Mouse (Mus musculus): ENCODE measurements at regions not wholly inside any gene's neighbourhood (a gene's known extent, or its start where the extent isn't known, plus 50 kb on each side); places are given as distances from the start of the nearest gene placed in this dataset.

- no peak for DNase-seq
Observed at GRCm38 (mm10) chr4:82234443-82234842, 471.1 kb downstream of the Nfib start.

DNA sequence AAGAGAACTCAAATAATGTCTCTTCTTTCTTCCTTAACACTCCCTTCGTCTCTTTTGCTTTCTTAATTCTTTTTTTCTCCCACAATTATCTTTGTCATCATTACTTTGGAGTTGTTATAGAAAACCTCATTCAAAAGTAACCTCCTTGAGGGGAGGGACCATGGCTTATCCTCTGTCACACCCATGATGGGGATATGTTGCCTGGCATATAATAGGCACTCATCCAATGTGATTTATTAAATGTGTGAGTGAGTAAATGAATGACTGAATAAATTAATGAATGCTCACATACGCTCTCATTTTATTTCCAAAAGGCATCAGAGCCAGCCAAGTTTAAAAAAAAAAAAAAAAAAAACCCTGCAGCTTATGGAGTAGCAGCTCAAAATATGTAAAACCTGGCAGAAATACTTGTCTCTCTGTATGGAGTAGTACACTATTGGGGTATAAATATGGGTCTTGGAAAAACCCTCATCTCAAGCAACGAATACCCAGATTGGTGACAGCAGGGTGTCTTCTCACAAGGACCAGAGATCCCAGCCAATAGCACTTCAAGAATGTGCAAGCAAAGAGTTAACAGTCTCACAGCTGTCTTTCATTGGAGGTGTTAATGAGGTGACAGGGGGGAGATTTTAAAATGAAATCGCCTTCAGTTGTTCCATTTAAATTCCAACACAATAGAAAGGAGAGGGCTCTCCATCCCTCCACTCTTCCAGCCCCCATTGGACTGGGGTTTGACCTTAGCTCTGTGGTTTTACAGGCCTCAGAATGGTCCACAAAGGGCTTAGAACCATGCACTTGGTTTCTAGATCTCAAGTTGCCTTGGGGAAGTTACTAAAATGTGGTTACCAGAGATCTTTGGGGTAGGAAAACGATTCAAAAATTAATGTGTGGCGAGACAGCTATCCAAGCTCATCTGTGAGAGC, 479.1 kb downstream of the Nfib start:
- DNase-seq: no peak

- no peak for DNase-seq
Observed at GRCm38 (mm10) chr4:82220724-82221123, 484.8 kb downstream of the Nfib start.

- DNase-seq: no peak
Observed at GRCm38 (mm10) chr4:82220120-82220714, 485.3 kb downstream of the Nfib start.

- DNase-seq: no peak
Observed at GRCm38 (mm10) chr4:82218616-82219015, 486.9 kb downstream of the Nfib start.

DNA sequence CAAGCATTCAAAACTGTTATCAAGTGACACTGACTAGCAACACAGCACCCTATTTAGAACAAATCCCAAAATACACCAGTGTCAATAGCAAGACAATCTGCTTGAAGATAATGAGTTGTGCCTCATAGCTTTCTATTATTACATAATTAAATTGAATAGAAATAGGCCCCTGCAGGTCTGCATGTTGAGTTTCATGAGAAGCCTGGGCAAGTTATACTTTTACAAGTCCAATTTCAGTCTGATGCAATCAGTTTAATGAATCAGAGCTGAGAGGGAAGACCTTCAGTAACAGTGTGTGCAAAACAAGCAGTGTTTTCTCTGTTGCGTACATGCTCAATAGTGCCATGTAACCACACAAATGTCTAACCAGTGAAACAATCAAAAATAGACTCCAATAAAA, 498.5 kb downstream of the Nfib start:
- no peak for DNase-seq

DNA sequence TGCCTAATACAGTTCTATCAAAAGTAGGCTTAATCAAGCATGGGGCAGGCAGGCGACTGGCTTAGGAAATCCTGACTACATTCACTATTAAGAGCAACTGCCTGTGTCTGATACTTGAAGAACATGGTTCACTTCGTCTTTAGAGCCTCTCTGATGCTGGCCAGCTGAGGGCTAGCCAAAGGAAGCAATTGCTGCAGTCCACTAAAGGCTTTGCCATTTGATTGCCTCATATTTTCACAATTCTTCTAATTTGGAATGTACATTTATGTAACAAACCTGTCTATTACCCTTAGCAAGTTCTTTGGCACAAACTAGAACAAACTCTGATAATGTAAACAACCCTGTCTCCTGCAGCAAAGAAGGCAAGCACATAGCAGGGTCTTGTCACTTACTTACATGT, 505.2 kb downstream of the Nfib start:
- DNase-seq: no peak

GRCm38 (mm10) chr4:82199118-82199517, 506.4 kb downstream of the Nfib start:
- DNase-seq: no peak

GRCm38 (mm10) chr4:82197611-82198010, 507.9 kb downstream of the Nfib start:
- no peak for DNase-seq

DNA sequence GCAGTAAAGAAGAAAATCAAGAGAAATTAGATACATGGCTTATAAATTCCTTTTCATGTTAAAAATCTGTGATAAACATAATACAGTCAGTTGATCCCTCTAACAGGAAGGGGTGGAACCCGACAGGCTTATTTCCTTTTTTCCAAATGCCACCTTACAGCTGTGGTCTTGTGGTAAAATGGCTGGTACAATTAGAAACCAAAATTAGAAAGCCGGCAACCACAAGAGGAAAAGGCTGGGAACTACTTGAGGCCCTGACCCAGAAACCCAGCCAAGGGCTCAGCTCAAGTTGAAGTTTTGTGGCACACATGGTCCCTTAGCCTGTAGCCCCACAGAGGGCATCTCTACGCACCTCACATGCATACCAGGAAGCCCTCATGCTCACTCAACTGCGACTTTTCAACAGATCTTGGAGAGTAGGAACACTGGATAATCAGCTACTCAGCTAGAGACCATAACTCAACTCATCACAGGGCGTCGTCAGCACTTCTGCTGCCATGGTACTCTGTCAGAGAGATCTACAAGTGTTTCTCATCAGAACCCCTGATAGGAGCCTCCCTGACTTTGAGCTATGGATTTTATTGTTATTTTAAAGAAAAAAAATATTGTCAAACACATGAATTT, 509.4 kb downstream of the Nfib start:
- no peak for DNase-seq

- DNase-seq: no peak
Observed at GRCm38 (mm10) chr4:82193905-82194304, 511.6 kb downstream of the Nfib start.

DNA sequence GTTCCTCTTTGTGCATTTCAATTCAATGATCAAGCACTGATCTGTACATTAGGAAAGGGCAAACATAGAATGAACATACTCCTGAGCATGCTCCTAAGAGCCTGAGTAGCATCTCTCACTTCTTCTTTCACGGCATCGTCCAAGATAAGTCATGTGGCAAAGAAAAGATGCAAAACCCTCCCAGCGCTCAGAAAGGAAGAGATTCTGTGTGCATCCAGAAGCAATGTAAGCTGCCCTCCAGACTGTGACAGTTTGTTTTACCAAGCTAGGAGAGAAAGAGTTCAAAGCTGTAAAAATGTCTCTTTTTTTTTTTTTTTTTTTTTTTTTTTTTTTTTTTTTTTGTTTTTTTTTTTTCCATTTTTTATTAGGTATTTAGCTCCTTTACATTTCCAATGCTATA, 518.7 kb downstream of the Nfib start:
- no peak for DNase-seq

- no peak for DNase-seq
Observed at GRCm38 (mm10) chr4:82183974-82184373, 521.6 kb downstream of the Nfib start.

- no peak for DNase-seq
Observed at GRCm38 (mm10) chr4:82178112-82178511, 527.4 kb downstream of the Nfib start.

GRCm38 (mm10) chr4:82176723-82177122, 528.8 kb downstream of the Nfib start:
- no peak for DNase-seq

- no peak for DNase-seq
Observed at GRCm38 (mm10) chr4:82173461-82174085, 532.0 kb downstream of the Nfib start.

DNA sequence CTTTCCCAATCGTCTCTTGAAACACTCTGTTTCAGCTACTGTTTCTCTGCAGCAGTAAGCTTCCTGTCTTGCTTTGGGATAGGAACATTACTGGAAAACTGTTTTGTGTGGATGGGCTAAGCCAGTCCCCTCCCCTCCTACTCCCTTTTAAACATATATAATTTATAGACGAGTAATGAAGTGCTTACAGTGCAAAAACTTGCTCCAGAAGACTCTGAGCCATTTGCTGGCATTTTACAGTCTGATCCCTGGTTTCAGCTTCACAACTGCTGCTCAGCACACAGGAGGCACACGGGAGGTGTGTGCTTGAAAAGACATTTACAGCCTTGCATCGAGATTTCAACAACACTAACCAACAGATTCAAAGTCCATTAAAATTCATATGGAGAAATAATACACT, 534.6 kb downstream of the Nfib start:
- no peak for DNase-seq

DNA sequence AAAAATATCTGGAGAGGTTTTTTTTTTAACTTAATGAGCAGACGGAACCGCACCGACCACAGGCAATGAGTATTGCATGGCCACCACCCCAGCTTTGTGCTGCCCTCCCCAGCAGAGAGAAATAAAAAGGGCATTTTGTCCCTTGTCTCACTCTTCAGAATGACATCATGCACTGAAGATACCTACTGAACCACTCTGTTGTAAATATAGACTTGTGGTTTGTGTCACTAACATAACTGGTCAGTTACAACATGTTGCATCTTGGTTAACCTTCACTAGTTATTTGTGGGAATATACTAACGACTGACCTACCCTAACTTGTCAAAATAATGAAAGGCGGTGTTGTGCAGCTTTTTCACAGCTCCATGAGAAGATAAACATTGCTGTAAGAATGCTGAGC, 537.5 kb downstream of the Nfib start:
- DNase-seq: no peak

GRCm38 (mm10) chr4:82167396-82167795, 538.2 kb downstream of the Nfib start:
- no peak for DNase-seq

- no peak for DNase-seq
Observed at GRCm38 (mm10) chr4:82166826-82167225, 538.7 kb downstream of the Nfib start.

DNA sequence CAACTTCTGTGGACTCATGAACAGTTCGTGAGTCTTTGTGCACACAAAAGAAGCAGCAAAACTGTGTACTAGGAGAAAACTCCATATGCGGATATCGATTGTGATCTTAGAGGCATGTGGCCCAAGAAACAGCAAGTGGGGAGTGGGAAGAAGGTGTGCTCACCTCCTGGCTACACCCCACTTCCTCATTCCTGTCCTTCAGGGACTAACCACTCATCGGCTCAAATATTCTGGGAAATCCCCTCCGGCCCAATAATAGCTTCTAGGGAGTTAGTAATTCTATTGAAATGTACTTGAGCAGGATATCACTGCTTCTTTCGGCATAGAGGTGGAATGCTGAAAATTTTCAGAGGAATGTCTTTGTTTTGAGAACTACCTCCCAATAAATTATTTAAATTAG, 539.5 kb downstream of the Nfib start:
- no peak for DNase-seq

- DNase-seq: no peak
Observed at GRCm38 (mm10) chr4:82164058-82164457, 541.5 kb downstream of the Nfib start.

DNA sequence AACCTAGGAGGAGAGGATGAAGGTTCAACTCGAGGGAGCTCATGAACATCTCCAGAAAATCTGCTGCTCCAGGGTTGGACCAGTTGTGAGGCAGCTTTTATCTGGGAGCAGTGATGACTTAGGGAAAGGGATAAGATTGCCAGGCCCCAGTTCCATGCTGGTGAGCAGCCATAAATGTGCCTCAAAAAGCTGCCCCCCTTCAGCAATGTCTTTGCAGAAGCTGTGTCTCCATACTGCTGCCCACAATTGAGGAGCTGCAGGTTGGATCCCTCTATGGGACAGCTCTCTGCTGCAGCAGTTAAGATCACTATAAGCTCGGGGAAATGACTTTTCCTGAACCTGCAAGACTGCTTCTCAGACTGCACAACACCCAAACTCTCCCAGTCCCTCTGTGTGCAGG, 543.7 kb downstream of the Nfib start:
- no peak for DNase-seq

- no peak for DNase-seq
Observed at GRCm38 (mm10) chr4:82161232-82161631, 544.3 kb downstream of the Nfib start.

Measured in cerebellum, postnatal 25 days (tissue).